Mouse (Mus musculus) cerebellum, adult 11 months (tissue): ENCODE results near the gene Dmc1.

ENCODE experiments used
- DNase-seq: peaks from one replicate; pipeline ENCODE4 v3.0.0; 2022

Gene Dmc1

DNA sequence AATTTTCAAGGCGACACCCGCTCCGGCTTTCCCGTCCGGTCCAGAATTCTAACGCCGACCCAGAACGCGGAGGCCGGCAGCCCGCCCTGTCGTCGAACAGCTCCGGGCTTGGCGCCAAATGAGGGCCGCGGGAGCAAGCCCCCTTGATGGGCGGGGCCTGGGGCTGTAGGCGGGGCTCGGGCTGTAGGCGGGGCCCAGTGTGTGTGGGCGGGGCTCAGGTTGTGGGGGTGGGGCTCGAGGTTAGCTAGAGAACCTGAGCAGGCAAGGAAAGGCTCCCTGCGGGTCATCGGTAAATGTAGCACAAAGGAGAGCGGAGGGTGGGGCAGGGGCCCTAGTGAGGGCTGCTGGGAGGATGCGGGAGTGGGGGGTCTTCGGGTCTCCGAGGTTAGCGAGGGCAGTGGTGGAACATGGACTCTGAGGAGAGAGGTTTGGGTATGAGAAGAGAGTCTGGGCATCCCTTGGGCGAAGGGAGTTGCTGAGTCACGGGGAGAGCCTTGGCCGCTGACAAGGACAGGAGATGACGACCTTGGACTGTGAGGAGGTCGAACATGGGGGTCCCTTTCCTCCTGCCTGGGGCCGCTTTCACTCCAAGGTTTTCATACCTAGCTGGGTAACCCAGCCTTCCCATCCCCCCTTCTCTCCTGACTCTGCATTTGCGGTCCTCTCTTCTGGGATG is at the start of gene Dmc1:
Dmc1 (minus strand) TSS at position 120 of the 676 bp plus-strand sequence.
- no peak for DNase-seq

DNA sequence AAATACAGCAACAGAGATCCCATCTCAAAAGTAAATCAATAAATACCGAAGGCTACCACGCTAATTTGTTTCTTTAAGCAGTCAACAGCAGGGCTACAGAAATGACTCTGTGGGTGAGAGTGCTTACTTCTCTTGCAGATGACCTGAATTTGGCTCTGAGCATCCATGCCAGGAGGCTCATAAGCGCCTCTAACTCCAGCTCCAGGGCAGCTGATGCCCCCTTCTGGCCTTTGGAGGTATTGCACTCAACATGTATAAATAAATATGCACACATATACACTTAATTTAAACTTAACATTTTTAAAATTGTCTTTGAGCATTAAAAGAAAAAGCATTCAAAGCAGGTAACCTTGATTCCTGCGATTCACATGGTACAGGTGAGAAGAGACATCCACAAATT is 46.6 kb upstream of the Dmc1 start:
- DNase-seq = no peak

- DNase-seq = no peak
Measured at GRCm38 (mm10) chr15:79650569-79650968, 45.7 kb upstream of the Dmc1 start.

DNA sequence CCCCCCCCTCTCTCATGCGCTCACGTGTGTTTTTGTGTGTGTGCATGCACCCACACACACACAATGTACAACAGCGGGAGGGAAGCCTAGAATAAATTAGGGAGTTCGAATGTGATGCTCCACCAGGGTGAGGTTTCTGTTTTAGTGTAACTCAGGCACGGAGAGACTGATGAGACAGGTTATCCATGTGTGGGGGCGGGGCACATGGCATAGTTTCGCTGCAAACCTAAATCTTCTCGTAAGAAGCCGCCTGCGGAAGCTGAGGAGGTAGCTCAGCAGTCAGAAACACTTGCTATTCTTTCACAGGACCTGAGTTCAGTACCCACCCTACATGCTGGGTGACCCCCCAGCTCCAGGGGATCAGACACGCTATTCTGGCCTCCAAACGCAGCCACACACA is 43.2 kb upstream of the Dmc1 start:
- DNase-seq = no peak

- no peak for DNase-seq
Measured at GRCm38 (mm10) chr15:79645483-79645882, 40.6 kb upstream of the Dmc1 start.

GRCm38 (mm10) chr15:79641135-79641817 is 36.4 kb upstream of the Dmc1 start:
- DNase-seq = no peak

- no peak for DNase-seq
Measured at GRCm38 (mm10) chr15:79630471-79630870, 25.6 kb upstream of the Dmc1 start.

DNA sequence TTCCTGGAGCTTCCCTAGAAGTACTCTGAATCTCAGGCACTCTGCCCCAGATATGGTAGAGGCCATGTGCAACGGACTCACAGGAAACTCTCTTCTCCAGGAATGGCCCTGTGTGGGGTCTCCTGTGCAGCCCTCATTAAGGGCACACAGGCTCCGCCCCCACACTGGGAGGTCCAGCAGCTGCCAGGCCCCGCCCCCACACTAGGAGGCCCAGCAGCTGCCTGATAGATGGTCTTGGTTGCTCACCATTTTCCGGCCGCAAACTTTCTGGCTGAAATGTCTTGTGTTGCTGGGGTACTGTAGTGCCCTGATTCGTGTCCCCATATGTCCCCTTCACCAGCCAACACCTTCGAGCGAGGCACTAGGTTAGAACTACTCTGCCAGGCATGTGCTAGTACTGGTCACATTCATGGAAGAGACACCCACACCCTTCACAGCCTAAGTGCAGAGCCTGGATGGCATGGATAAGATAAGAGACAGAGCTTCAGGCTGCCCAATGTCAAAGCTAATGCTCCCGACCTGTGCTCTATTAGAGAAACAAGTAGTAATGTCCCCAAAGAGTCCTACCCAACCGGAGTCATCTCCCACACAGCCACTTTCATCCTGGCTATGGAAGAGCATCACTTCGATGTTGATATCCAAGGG is 15.0 kb upstream of the Dmc1 start:
- DNase-seq = no peak

- no peak for DNase-seq
Measured at GRCm38 (mm10) chr15:79618456-79618855, 13.5 kb upstream of the Dmc1 start.

DNA sequence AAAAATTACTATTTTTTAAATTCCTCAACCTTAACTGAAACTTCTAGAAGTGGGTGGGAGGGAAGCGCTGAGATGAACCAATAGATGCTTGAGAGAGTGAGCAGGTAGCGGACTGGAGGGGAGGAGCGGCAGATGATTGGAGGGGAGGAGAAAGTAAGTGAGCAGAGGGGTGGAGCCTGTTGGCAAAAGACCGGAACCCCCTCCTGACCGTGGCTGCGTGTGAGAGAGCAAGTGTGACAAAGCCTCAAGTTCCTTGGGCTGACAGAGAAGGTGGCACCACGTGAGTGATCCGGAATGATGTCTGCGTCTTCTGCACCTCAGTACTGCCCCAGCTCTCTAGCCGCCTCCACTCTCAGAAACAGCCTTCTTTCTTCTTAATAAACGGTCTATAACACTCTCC is 12.2 kb upstream of the Dmc1 start:
- DNase-seq = no peak

DNA sequence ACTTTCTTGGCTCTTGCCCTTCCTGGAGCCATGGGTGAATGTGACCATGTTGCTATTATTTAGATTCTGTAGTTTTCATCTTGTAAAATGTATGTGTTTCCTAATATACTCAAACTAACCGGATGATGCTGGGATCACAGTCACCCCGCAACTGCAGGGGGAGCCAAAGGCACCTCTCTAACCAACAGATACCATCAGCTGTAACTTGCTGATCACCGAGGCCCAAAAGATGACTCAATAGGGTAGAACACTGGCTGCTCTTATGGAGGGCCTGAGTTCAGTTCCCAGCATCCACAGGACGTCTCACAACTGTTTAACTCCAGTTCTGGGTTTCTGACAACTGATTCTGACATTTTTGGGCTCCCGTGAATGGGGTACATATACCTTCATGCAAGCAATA is 11.8 kb upstream of the Dmc1 start:
- no peak for DNase-seq

- no peak for DNase-seq
Measured at GRCm38 (mm10) chr15:79615501-79615900, 10.6 kb upstream of the Dmc1 start.

DNA sequence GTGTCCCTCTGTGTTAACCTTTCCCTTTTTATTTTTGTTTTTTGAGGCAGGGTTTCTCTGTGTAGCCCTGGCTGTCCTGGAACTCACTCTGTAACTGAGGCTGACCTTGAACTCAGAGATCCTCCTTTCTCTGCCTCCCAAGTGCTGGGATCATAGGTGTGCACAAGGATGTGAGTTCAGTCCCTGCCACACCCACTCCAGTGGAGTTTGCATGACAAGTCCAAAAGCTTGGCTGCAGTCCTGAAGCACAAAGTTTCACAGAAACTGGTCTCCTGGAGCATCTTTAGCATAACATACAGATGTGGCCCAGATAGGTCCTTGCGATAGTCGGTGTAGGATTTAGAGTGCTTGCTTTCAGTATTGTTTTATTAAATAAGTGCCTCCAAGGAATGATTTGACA is 4.3 kb upstream of the Dmc1 start:
- no peak for DNase-seq

DNA sequence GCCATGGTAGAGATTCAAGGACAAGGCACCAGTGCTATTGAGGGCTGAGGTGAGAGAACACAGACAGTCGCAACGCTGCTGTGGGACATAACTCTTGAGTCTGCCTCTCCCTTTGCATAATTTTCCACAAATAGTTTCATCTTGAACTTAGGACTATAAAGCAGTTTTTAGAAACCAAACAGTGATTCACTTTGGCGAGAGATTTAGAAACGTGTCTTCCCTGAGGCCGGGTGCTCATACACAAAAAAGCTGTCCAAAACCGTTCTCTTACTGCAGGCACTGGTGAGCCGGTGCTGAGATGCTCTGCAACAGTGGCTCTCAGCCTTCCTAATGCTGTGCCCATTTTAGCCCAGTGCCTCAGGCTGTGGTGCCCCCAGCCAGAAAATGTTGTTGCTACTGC is 3.3 kb upstream of the Dmc1 start:
- no peak for DNase-seq

- no peak for DNase-seq
Measured at GRCm38 (mm10) chr15:79607757-79608156, 2.8 kb upstream of the Dmc1 start.

- no peak for DNase-seq
Measured at GRCm38 (mm10) chr15:79606161-79606560, 1.3 kb upstream of the Dmc1 start.

- DNase-seq = no peak
Measured at GRCm38 (mm10) chr15:79600176-79600575, 4.7 kb downstream of the Dmc1 start.

- no peak for DNase-seq
Measured at GRCm38 (mm10) chr15:79598715-79599114, 6.2 kb downstream of the Dmc1 start.

- DNase-seq = no peak
Measured at GRCm38 (mm10) chr15:79581581-79581980, 23.3 kb downstream of the Dmc1 start.

- DNase-seq = no peak
Measured at GRCm38 (mm10) chr15:79577671-79578426, 27.1 kb downstream of the Dmc1 start.

DNA sequence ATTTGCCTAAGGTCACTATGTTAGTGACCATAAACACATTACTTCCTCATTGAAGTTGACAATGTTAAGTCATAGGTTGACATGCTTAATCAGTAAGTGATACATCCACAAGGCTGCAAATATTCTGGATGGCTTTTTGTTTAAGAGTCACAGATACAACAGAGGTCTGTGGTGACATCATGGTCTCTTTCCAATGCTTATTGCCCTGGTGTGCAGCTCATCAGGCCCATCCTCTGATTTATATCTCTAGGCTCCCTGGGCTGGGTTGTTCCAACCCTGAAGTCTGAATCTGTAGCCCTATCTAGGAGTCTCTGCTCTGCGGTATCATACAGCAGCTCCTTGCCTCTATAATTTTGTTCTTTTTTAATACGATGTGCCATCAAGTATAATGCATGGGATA is 28.0 kb downstream of the Dmc1 start:
- no peak for DNase-seq

GRCm38 (mm10) chr15:79575543-79576222 is 29.2 kb downstream of the Dmc1 start:
- DNase-seq = no peak

GRCm38 (mm10) chr15:79562417-79562816 is 42.5 kb downstream of the Dmc1 start:
- no peak for DNase-seq
